Mouse (Mus musculus): ENCODE results near the gene Adora2b. TPM values are rescaled to one million over a fixed set of nuclear protein-coding genes. Genes with fewer than 3 reads are reported as not detected.
"Not testable (repeated sequence)": the region's sequence is repeated elsewhere in the genome, so short reads cannot be mapped to it uniquely, and the experiment has no call there.

Gene Adora2b
- polyA plus RNA-seq, 1 experiment from 2014 or later, result 1.5 TPM

DNA sequence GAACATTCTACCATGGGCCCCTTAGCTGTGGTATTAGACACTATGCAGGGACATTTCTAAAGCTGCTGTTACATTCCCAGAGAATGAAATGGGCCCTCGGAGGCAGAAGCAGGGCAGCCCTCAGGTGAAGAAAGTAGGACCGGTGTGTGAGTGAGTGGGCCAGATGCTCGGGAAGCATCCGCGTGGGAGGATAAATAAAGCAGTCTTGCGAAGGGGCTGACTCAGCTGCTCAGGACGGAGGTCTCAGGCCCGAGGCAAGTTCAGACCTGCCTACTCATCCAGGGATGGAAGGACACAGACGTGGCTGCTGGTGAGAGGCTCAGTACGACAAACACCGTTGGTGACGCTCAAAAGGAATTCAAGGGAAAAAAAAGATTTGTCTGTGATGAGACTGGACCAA is 20.3 kb downstream of the Adora2b start:
- Histone ChIP-seq H3K27me3 (ENCODE audit: control insufficient read depth, insufficient read depth, low read length) (no peaks in the 10 kb centered on the region), H3K4me3 (ENCODE audit: low read length) (no peak overlapping the region), H3K9ac (ENCODE audit: low read length) (no peak overlapping the region), H3K4me1 (ENCODE audit: control insufficient read depth, insufficient read depth, low read length) (no peaks in the 10 kb centered on the region), H3K9me3 (replicated peaks; ENCODE audit: control insufficient read depth, low read length) (no peaks in the 10 kb centered on the region), H3K4me2 (ENCODE audit: low read depth, low read length) (no peak overlapping the region), H3K27ac (ENCODE audit: low read length) (no peak overlapping the region), H3K36me3 (ENCODE audit: control insufficient read depth, insufficient read depth) (no peaks in the 10 kb centered on the region)
- no peak for ATAC-seq (replicated peaks; ENCODE audit: extremely low read depth, insufficient read depth, low FRiP score)
- 65% methylated on average over 12 of the region's 12 CpGs for WGBS

GRCm38 (mm10) chr11:62270851-62271250 is 22.1 kb downstream of the Adora2b start:
- H3K4me1 ChIP-seq (ENCODE audit: control insufficient read depth, insufficient read depth, low read length), result no peaks in the 10 kb centered on the region
- no peaks in the 10 kb centered on the region for H3K9me3 ChIP-seq (replicated peaks; ENCODE audit: control insufficient read depth, low read length)
- ATAC-seq (replicated peaks; ENCODE audit: extremely low read depth, insufficient read depth, low FRiP score), result no peak
- H3K4me3 ChIP-seq (ENCODE audit: low read length), result no peak overlapping the region
- no peak overlapping the region for H3K4me2 ChIP-seq (ENCODE audit: low read depth, low read length)
- no peak overlapping the region for H3K9ac ChIP-seq (ENCODE audit: low read length)
- H3K27me3 ChIP-seq (ENCODE audit: control insufficient read depth, insufficient read depth, low read length), result no peaks in the 10 kb centered on the region
- H3K27ac ChIP-seq (ENCODE audit: low read length), result no peak overlapping the region
- 57% methylated on average over 5 of the region's 5 CpGs for WGBS
- no peaks in the 10 kb centered on the region for H3K36me3 ChIP-seq (ENCODE audit: control insufficient read depth, insufficient read depth)

DNA sequence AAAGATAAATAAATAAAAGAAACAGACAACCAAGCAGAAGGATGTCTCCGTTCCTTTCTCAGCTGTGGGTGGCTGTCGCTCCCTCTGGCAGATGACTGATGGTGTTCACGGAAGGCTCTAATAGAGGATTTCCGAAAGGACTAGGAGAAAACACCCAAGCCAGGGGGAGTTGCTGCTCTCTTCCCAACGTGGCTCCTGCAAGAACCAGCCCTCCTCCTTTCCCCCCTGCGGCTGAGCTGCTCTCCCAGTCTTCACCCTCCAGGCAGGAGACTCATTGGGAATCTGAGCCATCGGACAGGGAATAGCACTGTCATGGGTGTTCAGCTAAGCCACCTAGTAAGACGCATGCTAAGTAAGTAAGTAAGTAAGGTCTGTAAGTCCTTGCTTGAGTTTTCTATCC is 28.3 kb downstream of the Adora2b start:
- Histone ChIP-seq H3K27me3 (ENCODE audit: control insufficient read depth, insufficient read depth, low read length) (no peaks in the 10 kb centered on the region), H3K27ac (ENCODE audit: low read length) (no peak overlapping the region), H3K4me2 (ENCODE audit: low read depth, low read length) (no peak overlapping the region), H3K9ac (ENCODE audit: low read length) (no peak overlapping the region), H3K4me3 (ENCODE audit: low read length) (no peak overlapping the region), H3K36me3 (ENCODE audit: control insufficient read depth, insufficient read depth) (no peaks in the 10 kb centered on the region), H3K4me1 (ENCODE audit: control insufficient read depth, insufficient read depth, low read length) (peaks cover 6% of the 10 kb centered on the region), H3K9me3 (replicated peaks; ENCODE audit: control insufficient read depth, low read length) (0 out of 2 replicates have a peak, but pooled peaks cover 3% of the 10 kb centered on the region)
- 50% methylated on average over 8 of the region's 8 CpGs for WGBS
- ATAC-seq (replicated peaks; ENCODE audit: extremely low read depth, insufficient read depth, low FRiP score), result no peak

DNA sequence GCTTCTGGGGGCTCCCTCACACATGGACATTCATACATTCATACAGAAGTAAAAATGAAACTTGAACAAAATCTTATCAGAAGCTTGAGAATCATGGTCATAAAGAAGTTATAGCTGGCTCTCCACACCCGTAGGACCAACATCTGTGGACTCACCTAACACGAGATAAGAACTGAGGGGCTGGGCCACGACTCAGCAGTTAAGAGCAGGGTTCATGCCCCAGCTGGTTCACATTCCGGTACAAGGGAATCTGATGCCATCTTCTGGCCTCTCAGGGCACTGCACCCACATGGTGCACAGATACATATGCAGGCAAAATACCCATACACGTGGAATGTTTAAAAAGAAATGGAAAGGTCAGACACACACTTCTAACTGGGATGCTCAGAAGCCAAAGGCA is 29.2 kb downstream of the Adora2b start:
- Histone ChIP-seq H3K9me3 (replicated peaks; ENCODE audit: control insufficient read depth, low read length) (0 out of 2 replicates have a peak, but pooled peaks cover 3% of the 10 kb centered on the region), H3K4me3 (ENCODE audit: low read length) (no peak overlapping the region), H3K4me2 (ENCODE audit: low read depth, low read length) (no peak overlapping the region), H3K9ac (ENCODE audit: low read length) (no peak overlapping the region), H3K36me3 (ENCODE audit: control insufficient read depth, insufficient read depth) (no peaks in the 10 kb centered on the region), H3K27me3 (ENCODE audit: control insufficient read depth, insufficient read depth, low read length) (no peaks in the 10 kb centered on the region), H3K27ac (ENCODE audit: low read length) (no peak overlapping the region), H3K4me1 (ENCODE audit: control insufficient read depth, insufficient read depth, low read length) (peaks cover 8% of the 10 kb centered on the region)
- ATAC-seq (replicated peaks; ENCODE audit: extremely low read depth, insufficient read depth, low FRiP score), result no peak
- 12% methylated on average over 5 of the region's 5 CpGs for WGBS

- peak; percentile 98 for ATAC-seq (replicated peaks; ENCODE audit: extremely low read depth, insufficient read depth, low FRiP score)
- Histone ChIP-seq H3K4me2 (ENCODE audit: low read depth, low read length) (peak within 1 kb of the TSS; percentile 87), H3K9ac (ENCODE audit: low read length) (peak within 1 kb of the TSS; percentile 94), H3K36me3 (ENCODE audit: control insufficient read depth, insufficient read depth) (peaks cover 19% of the 10 kb centered on the region), H3K9me3 (replicated peaks; ENCODE audit: control insufficient read depth, low read length) (0 out of 2 replicates have a peak, but pooled peaks cover 3% of the 10 kb centered on the region), H3K4me1 (ENCODE audit: control insufficient read depth, insufficient read depth, low read length) (peaks cover 8% of the 10 kb centered on the region), H3K27me3 (ENCODE audit: control insufficient read depth, insufficient read depth, low read length) (no peaks in the 10 kb centered on the region), H3K4me3 (ENCODE audit: low read length) (peak within 1 kb of the TSS; percentile 94), H3K27ac (ENCODE audit: low read length) (peak within 1 kb of the TSS; percentile 97)
- under 1% methylated on average over 60 of the region's 68 CpGs for WGBS
These were observed 32.2 kb downstream of the Adora2b start, which contains the start of the genes Zswim7 and Ttc19 for GRCm38 (mm10) chr11:62280675-62281600. Gene Zswim7, minus strand, starts transcription at chr11:62281375. Gene Ttc19, plus strand, starts transcription at chr11:62281473.

DNA sequence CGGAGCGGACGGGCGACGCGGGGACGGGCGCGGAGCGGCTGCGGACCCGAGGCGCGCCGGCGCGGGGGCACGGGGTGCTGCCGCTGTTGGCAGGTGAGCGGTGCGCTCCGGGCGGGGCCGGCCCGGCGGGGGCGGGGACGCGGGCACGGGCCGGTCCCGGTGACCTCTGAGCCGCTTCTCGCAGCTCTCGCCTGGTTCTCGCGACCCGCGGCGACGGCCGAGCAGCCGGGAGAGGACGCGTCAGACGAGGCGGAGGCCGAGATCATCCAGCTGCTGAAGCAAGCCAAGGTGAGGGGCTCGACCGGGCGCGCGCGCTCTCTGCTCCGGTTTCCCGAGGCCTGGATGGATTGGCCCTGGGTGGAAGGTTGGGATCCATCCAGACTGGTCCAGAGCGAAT is 32.8 kb downstream of the Adora2b start:
- peaks cover 6% of the 10 kb centered on the region for H3K4me1 ChIP-seq (ENCODE audit: control insufficient read depth, insufficient read depth, low read length)
- peaks cover 23% of the 10 kb centered on the region for H3K36me3 ChIP-seq (ENCODE audit: control insufficient read depth, insufficient read depth)
- WGBS, result under 1% methylated on average over 48 of the region's 57 CpGs
- no peaks in the 10 kb centered on the region for H3K27me3 ChIP-seq (ENCODE audit: control insufficient read depth, insufficient read depth, low read length)
- H3K4me3 ChIP-seq (ENCODE audit: low read length), result peak overlapping the region; percentile 94
- peak overlapping the region; percentile 94 for H3K9ac ChIP-seq (ENCODE audit: low read length)
- peak; percentile 80 for ATAC-seq (replicated peaks; ENCODE audit: extremely low read depth, insufficient read depth, low FRiP score)
- H3K9me3 ChIP-seq (replicated peaks; ENCODE audit: control insufficient read depth, low read length), result 0 out of 2 replicates have a peak, but pooled peaks cover 3% of the 10 kb centered on the region
- H3K4me2 ChIP-seq (ENCODE audit: low read depth, low read length), result peak overlapping the region; percentile 87
- H3K27ac ChIP-seq (ENCODE audit: low read length), result peak overlapping the region; percentile 97

DNA sequence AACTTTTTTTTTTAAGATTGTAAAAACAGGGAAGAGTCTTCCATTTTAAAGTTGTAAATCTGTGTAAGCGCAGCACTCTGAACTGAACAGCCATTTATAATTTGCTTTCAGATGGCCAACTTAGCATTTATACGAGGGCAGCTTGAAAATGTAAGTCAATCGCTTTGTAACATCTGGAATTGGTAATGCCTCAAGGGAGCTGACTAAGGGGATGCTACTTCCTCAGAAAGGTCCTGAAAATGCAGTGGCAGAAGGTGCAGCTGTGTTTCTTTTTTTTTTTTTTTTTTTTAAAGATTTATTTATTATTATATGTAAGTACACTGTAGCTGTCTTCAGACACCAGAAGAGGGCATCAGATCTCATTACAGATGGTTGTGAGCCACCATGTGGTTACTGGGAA is 35.2 kb downstream of the Adora2b start:
- not testable (repeated sequence) for H3K9me3 ChIP-seq (replicated peaks; ENCODE audit: control insufficient read depth, low read length); ATAC-seq (replicated peaks; ENCODE audit: extremely low read depth, insufficient read depth, low FRiP score); H3K27me3 ChIP-seq (ENCODE audit: control insufficient read depth, insufficient read depth, low read length); H3K9ac ChIP-seq (ENCODE audit: low read length); H3K4me2 ChIP-seq (ENCODE audit: low read depth, low read length); H3K4me3 ChIP-seq (ENCODE audit: low read length); H3K27ac ChIP-seq (ENCODE audit: low read length); H3K4me1 ChIP-seq (ENCODE audit: control insufficient read depth, insufficient read depth, low read length)
- 92% methylated on average over 3 of the region's 3 CpGs for WGBS
- H3K36me3 ChIP-seq (ENCODE audit: control insufficient read depth, insufficient read depth), result peaks cover 28% of the 10 kb centered on the region

DNA sequence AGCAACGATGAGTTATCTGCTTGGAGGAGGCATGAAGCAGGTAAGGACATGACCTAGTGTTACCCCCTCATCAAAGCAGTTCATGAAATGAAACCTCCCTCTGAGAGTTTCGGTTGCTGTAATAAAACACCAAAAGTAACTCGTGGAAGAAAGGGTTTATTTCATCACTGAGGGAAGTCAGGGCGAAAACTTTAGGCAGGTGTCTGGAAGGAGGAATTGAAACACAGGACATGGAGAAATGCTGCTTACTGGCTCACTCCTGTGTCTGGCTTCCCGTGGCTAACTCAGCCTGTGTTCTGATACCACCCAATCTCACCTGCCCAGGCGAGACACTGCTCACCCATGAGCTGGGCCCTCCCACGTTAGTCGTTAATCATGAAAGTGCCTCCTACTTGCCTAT is 36.2 kb downstream of the Adora2b start:
- Histone ChIP-seq H3K4me1 (ENCODE audit: control insufficient read depth, insufficient read depth, low read length) (peaks cover 4% of the 10 kb centered on the region), H3K27ac (ENCODE audit: low read length) (no peak overlapping the region), H3K4me2 (ENCODE audit: low read depth, low read length) (no peak overlapping the region), H3K9me3 (replicated peaks; ENCODE audit: control insufficient read depth, low read length) (no peaks in the 10 kb centered on the region), H3K4me3 (ENCODE audit: low read length) (no peak overlapping the region), H3K36me3 (ENCODE audit: control insufficient read depth, insufficient read depth) (peaks cover 28% of the 10 kb centered on the region), H3K27me3 (ENCODE audit: control insufficient read depth, insufficient read depth, low read length) (no peaks in the 10 kb centered on the region), H3K9ac (ENCODE audit: low read length) (no peak overlapping the region)
- 86% methylated on average over 8 of the region's 8 CpGs for WGBS
- ATAC-seq (replicated peaks; ENCODE audit: extremely low read depth, insufficient read depth, low FRiP score), result no peak

DNA sequence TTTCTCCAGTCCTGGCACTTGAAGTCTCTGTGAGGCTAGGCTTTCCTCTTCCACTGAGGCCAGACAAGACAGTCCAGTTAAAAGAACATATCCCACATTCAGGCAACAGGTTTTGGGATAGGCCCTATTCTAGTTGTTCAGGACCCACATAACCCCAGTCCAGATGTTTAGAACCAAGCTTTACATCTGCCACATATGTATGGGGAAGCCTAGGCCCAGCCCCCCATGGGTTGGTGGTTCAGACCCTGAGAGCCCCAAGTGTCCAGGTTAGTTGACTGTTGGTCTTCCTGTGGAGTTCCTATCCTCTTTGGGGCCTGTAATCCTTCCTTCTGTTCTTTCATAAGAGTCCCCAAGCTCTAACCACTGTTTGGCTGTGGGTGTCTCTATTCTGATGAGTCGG is 38.9 kb downstream of the Adora2b start:
- no peaks in the 10 kb centered on the region for H3K9me3 ChIP-seq (replicated peaks; ENCODE audit: control insufficient read depth, low read length)
- H3K27me3 ChIP-seq (ENCODE audit: control insufficient read depth, insufficient read depth, low read length), result no peaks in the 10 kb centered on the region
- H3K36me3 ChIP-seq (ENCODE audit: control insufficient read depth, insufficient read depth), result peaks cover 31% of the 10 kb centered on the region
- H3K4me3 ChIP-seq (ENCODE audit: low read length), result no peak overlapping the region
- no peaks in the 10 kb centered on the region for H3K4me1 ChIP-seq (ENCODE audit: control insufficient read depth, insufficient read depth, low read length)
- no peak overlapping the region for H3K27ac ChIP-seq (ENCODE audit: low read length)
- ATAC-seq (replicated peaks; ENCODE audit: extremely low read depth, insufficient read depth, low FRiP score), result no peak
- WGBS, result 83% methylated on average over 1 of the region's 1 CpGs
- no peak overlapping the region for H3K9ac ChIP-seq (ENCODE audit: low read length)
- H3K4me2 ChIP-seq (ENCODE audit: low read depth, low read length), result no peak overlapping the region
